1 mouse cellular context compared by ENCODE assay signal in genomic region chr19:46538213-46538612, GRCm38 (mm10).
TF ChIP-seq lines count a peak whose summit lies in the region.

No protein-coding gene starts in this region.

TF ChIP-seq in CH12.LX, 34 proteins besides CTCF, POLR2A, EP300 and RAD21 (continued from another document):
- no peak for TF ChIP-seq IRF4 (IDR thresholded peaks at IDR 0.05; ENCODE audit: low read depth, low read length)
- no peak for TF ChIP-seq TBP (conservative IDR thresholded peaks at IDR 0.05; ENCODE audit: low read depth, low read length)
- TF ChIP-seq ZNF384 (IDR thresholded peaks at IDR 0.05; ENCODE audit: low read depth, low read length): no peak
- TF ChIP-seq MAFK (IDR thresholded peaks at IDR 0.05; ENCODE audit: insufficient replicate concordance, low read length): no peak
